Mouse (Mus musculus) left cerebral cortex, postnatal 10 days (tissue): ENCODE data around the gene Gga1. TPM values are rescaled to one million over a fixed set of nuclear protein-coding genes. Genes with fewer than 3 reads are reported as not detected.
"Not testable (repeated sequence)": the region's sequence is repeated elsewhere in the genome, so short reads cannot be mapped to it uniquely, and the experiment has no call there.

ENCODE experiments used
- DNase-seq, 2 experiments: peaks; one replicate each; pipeline ENCODE4 v3.0.0; 2021 to 2022; ENCODE audit warnings: low spot score in 2 of 2, mixed read lengths in 1 of 2; ENCODE audit errors: extremely low spot score in 1 of 2
- intact Hi-C: fragments of 180-260 bp; cut with DNase I; formaldehyde crosslinking; loops from one replicate; pipeline ENCODE4 v1.15.1; 2025
- total RNA-seq, 2 experiments: library from RNA; stranded (reverse); gene quantifications; 2 replicates each; pipeline ENCODE4 v1.2.3; 2021

The Gga1 gene
- total RNA-seq, 2 experiments from 2014 or later, result 54.7 to 57.6 TPM

- intact Hi-C loops, result loop anchor here (5.0 kb wide), 1 partner anchor 42 kb away; no protein-coding TSS in a partner anchor
- no peak for DNase-seq
These were observed 8.2 kb upstream of the Gga1 start for GRCm38 (mm10) chr15:78868826-78869233.

- intact Hi-C loops, result loop anchor here (5.0 kb wide), 1 partner anchor 42 kb away; no protein-coding TSS in a partner anchor
- DNase-seq, result no peak
These were observed 7.2 kb upstream of the Gga1 start for GRCm38 (mm10) chr15:78869775-78870174.

- intact Hi-C loops, result no loop called here
- DNase-seq, result no peak
These were observed 4.9 kb upstream of the Gga1 start for GRCm38 (mm10) chr15:78872021-78872608.

- DNase-seq, result no peak
- intact Hi-C loops, result no loop called here
These were observed 3.1 kb upstream of the Gga1 start for GRCm38 (mm10) chr15:78873803-78874435.

- DNase-seq, result no peak
- intact Hi-C loops, result no loop called here
These were observed 2.0 kb upstream of the Gga1 start for GRCm38 (mm10) chr15:78874989-78875388.

GRCm38 (mm10) chr15:78875537-78875936, 1.5 kb upstream of the Gga1 start:
- DNase-seq, result no peak
- intact Hi-C loops, result no loop called here

- intact Hi-C loops, result no loop called here
- peak; percentile 87 to 90 for DNase-seq
These were observed 713 bp upstream of the Gga1 start for GRCm38 (mm10) chr15:78876258-78876696.

- intact Hi-C loops, result no loop called here
- DNase-seq, result no peak
These were observed 910 bp downstream of the Gga1 start for GRCm38 (mm10) chr15:78877810-78878390.

- intact Hi-C loops, DNase-seq: not testable (repeated sequence)
These were observed 2.0 kb downstream of the Gga1 start for GRCm38 (mm10) chr15:78878792-78879516.

- intact Hi-C loops, result no loop called here
These were observed 3.4 kb downstream of the Gga1 start for GRCm38 (mm10) chr15:78880432-78880831.

GRCm38 (mm10) chr15:78881828-78882227, 4.8 kb downstream of the Gga1 start:
- DNase-seq, result no peak
- intact Hi-C loops, result no loop called here

More at GRCm38 (mm10) chr15:78880432-78880831, 3.4 kb downstream of the Gga1 start:
- DNase-seq, result no peak

GRCm38 (mm10) chr15:78889401-78889853, 12.4 kb downstream of the Gga1 start:
- no peak for DNase-seq
- intact Hi-C loops, result no loop called here

GRCm38 (mm10) chr15:78892440-78892839, 15.4 kb downstream of the Gga1 start:
- no peak for DNase-seq
- intact Hi-C loops, result no loop called here

- intact Hi-C loops, result no loop called here
- no peak for DNase-seq
These were observed 17.7 kb downstream of the Gga1 start for GRCm38 (mm10) chr15:78894726-78895125.

GRCm38 (mm10) chr15:78895741-78896140, 18.8 kb downstream of the Gga1 start:
- DNase-seq, result no peak
- intact Hi-C loops, result no loop called here

- intact Hi-C loops, result no loop called here
- DNase-seq, result no peak
These were observed 19.2 kb downstream of the Gga1 start for GRCm38 (mm10) chr15:78896149-78896548.

- no peak for DNase-seq
- intact Hi-C loops, result no loop called here
These were observed 20.5 kb downstream of the Gga1 start for GRCm38 (mm10) chr15:78897488-78897887.

GRCm38 (mm10) chr15:78898507-78899001, 21.6 kb downstream of the Gga1 start:
- intact Hi-C loops, result no loop called here
- DNase-seq, result no peak

- intact Hi-C loops, result no loop called here
- DNase-seq, result no peak
These were observed 22.4 kb downstream of the Gga1 start, which contains the start of gene Gm49510 for GRCm38 (mm10) chr15:78899409-78899739. Gene Gm49510 (plus strand): TSS chr15:78899667.
